35 mouse cellular contexts compared by ENCODE assay signal in the genomic region with DNA sequence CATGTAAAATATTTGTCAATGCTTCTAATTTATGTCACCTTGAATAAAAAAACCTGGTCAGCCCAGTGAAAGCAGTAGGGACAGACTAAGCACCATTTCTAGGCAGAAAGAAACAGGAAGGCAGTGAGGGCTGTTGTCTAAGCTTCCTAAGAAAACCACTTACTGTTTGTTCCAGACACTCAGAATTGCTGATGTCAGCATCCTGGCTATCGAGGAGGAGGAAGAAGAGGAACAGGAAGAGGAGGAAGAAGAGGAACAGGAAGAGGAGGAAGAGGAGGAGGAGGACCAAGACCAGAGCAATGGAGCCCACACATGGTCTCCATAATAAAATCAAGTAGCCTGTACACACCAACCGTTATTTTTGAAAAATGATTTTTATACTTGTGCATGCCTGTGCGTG. TPM values are rescaled to one million over a fixed set of nuclear protein-coding genes. Genes with fewer than 3 reads are reported as not detected.
A peak's percentile ranks its signal among the peaks of the same experiment; 100 is the strongest.
DNase-seq lines count a peak whose midpoint lies in the region; ATAC-seq and TF ChIP-seq lines count a peak whose summit lies in the region.
"Had no signal": no experiment of that assay in that cellular context is flagged by ENCODE, and none has a peak within 500 bp of the region (broad histone marks: within the 10 kb centered on the region; RNA-seq: fewer than 3 reads in every experiment).

No protein-coding gene starts in this region.

- DNase-seq in liver, adult 2 months (ENCODE audit: extremely low read depth, low read depth, low spot score): peak; percentile 30
- no peak for DNase-seq in liver, embryonic 11.5 days (ENCODE audit: low spot score)
- peak; percentile 15 for DNase-seq in MEL (ENCODE audit: low read depth, low spot score)
- no peak for DNase-seq in forebrain, postnatal 0 days
- no peak for DNase-seq in thymus, postnatal 36 days
- DNase-seq: adrenal gland, adult 2 months; adrenal gland, postnatal 14 days; cerebellum, adult 11-12 months; cerebellum, adult 8-10 months; cerebellum, postnatal 10 days; cerebellum, postnatal 36 days; embryo, embryonic 11 days; gastrocnemius, postnatal 25 days; heart, postnatal 10 days; heart, postnatal 36 days had no signal

- ATAC-seq in liver, embryonic 11.5 days (replicated peaks; ENCODE audit: low FRiP score): no peak
- peak; percentile 27; the same call in 1 of the 2 replicates for ATAC-seq in megakaryocyte, adult 5-6 weeks (ENCODE audit: poor library complexity, severe bottlenecking)
- ATAC-seq in forebrain, postnatal 0 days: no peak
- ATAC-seq in frontal cortex, adult (ENCODE audit: low TSS enrichment): no peak
- ATAC-seq: CD4-positive, CD25-positive, alpha-beta regulatory T cell, adult 4 months; forebrain, embryonic 15.5 days; hindbrain, embryonic 16.5 days; intestine, embryonic 15.5 days had no signal

- WGBS in liver, adult 2 months: 74% methylated on average over 3 of the region's 3 CpGs
- WGBS in liver, embryonic 11.5 days: 81% methylated on average over 3 of the region's 3 CpGs
- WGBS in forebrain, postnatal 0 days: 91% methylated on average over 3 of the region's 3 CpGs

- H3K4me3 ChIP-seq in liver, adult 2 months (ENCODE audit: insufficient read depth, low read depth, low read length): no peak overlapping the region
- no peak overlapping the region for H3K4me3 ChIP-seq in liver, embryonic 11.5 days (ENCODE audit: low read depth, low read length)
- no peak overlapping the region for H3K4me3 ChIP-seq in MEL (ENCODE audit: control insufficient read depth in 1 of 2, insufficient read depth in 1 of 2, low read depth in 2 of 2, low read length in 2 of 2)
- H3K4me3 ChIP-seq in forebrain, postnatal 0 days (ENCODE audit: low read depth, low read length): no peak overlapping the region
- H3K4me3 ChIP-seq: embryonic facial prominence, embryonic 10.5 days; embryonic facial prominence, embryonic 13.5 days; erythroblast, embryonic 14.5 days; forebrain, embryonic 12.5 days; forebrain, embryonic 15.5 days; heart, embryonic 12.5 days; heart, embryonic 15.5 days; hindbrain, embryonic 10.5 days; hindbrain, embryonic 13.5 days; intestine, embryonic 15.5 days had no signal

- H3K4me1 ChIP-seq in liver, adult 2 months (ENCODE audit: control insufficient read depth, insufficient read depth, low read length): no peaks in the 10 kb centered on the region
- H3K4me1 ChIP-seq in liver, embryonic 11.5 days (replicated peaks; ENCODE audit: control insufficient read depth, insufficient read depth, low read length): no peaks in the 10 kb centered on the region
- H3K4me1 ChIP-seq in MEL (ENCODE audit: control insufficient read depth in 1 of 2, insufficient read depth in 2 of 2, low read length in 2 of 2): no peaks in the 10 kb centered on the region
- H3K4me1 ChIP-seq in forebrain, postnatal 0 days (ENCODE audit: insufficient read depth): no peaks in the 10 kb centered on the region
- H3K4me1 ChIP-seq: intestine, embryonic 15.5 days had no signal

- no peaks in the 10 kb centered on the region for H3K9me3 ChIP-seq in liver, embryonic 11.5 days (ENCODE audit: control insufficient read depth, low read length)
- H3K9me3 ChIP-seq in MEL (replicated peaks; ENCODE audit: insufficient read depth, low read length): no peaks in the 10 kb centered on the region
- no peaks in the 10 kb centered on the region for H3K9me3 ChIP-seq in forebrain, postnatal 0 days (ENCODE audit: low read length)
- H3K9me3 ChIP-seq: embryonic facial prominence, embryonic 10.5 days; embryonic facial prominence, embryonic 13.5 days; forebrain, embryonic 12.5 days; forebrain, embryonic 15.5 days; G1E; heart, embryonic 12.5 days; heart, embryonic 15.5 days; hindbrain, embryonic 10.5 days; hindbrain, embryonic 13.5 days; intestine, embryonic 15.5 days had no signal

- peaks cover 52% of the 10 kb centered on the region for H3K36me3 ChIP-seq in liver, adult 2 months (ENCODE audit: control insufficient read depth, insufficient read depth, low read length)
- H3K36me3 ChIP-seq in liver, embryonic 11.5 days (ENCODE audit: control insufficient read depth, insufficient read depth, low read length): peaks cover 16% of the 10 kb centered on the region; the same call in 1 of the 2 replicates
- peaks cover 0 to 15% of the 10 kb centered on the region in 2 experiments; a peak in 2 of 4 replicates for H3K36me3 ChIP-seq in MEL (ENCODE audit: control insufficient read depth in 1 of 2, insufficient read depth in 2 of 2, low read length in 2 of 2)
- H3K36me3 ChIP-seq in forebrain, postnatal 0 days (ENCODE audit: insufficient read depth): peaks cover 11% of the 10 kb centered on the region

- TF ChIP-seq CTCF in liver, adult 2 months (IDR thresholded peaks at IDR 0.05; ENCODE audit: low read depth, low read length): no peak
- TF ChIP-seq CTCF in MEL (IDR thresholded peaks at IDR 0.05 in 2 of 3, conservative IDR thresholded peaks at IDR 0.05 in 1 of 3; ENCODE audit: control insufficient read depth in 1 of 3, insufficient read depth in 1 of 3, low read depth in 2 of 3, low read length in 3 of 3, poor library complexity in 1 of 3, severe bottlenecking in 1 of 3): no peak
- no peak for TF ChIP-seq CTCF in forebrain, postnatal 0 days (IDR thresholded peaks at IDR 0.05; ENCODE audit: low read depth)

- H3K27ac ChIP-seq in liver, adult 2 months (replicated peaks; ENCODE audit: insufficient read depth, low read depth, low read length): no peak overlapping the region
- H3K27ac ChIP-seq in liver, embryonic 11.5 days (ENCODE audit: low read depth, low read length): no peak overlapping the region
- H3K27ac ChIP-seq in MEL (ENCODE audit: control insufficient read depth, low read depth, low read length): no peak overlapping the region
- no peak overlapping the region for H3K27ac ChIP-seq in forebrain, postnatal 0 days (ENCODE audit: low read depth, low read length)
- H3K27ac ChIP-seq: embryonic facial prominence, embryonic 10.5 days; embryonic facial prominence, embryonic 13.5 days; forebrain, embryonic 12.5 days; forebrain, embryonic 15.5 days; heart, embryonic 15.5 days; hindbrain, embryonic 10.5 days; hindbrain, embryonic 13.5 days; intestine, embryonic 15.5 days had no signal

- TF ChIP-seq EP300 in MEL (IDR thresholded peaks at IDR 0.05; ENCODE audit: low read depth in 1 of 2, low read length in 2 of 2): no peak

- H3K27me3 ChIP-seq in liver, adult 2 months (ENCODE audit: control insufficient read depth, insufficient read depth, low read length): no peaks in the 10 kb centered on the region
- H3K27me3 ChIP-seq in liver, embryonic 11.5 days (replicated peaks; ENCODE audit: control insufficient read depth, insufficient read depth, low read length): no peaks in the 10 kb centered on the region
- H3K27me3 ChIP-seq in MEL (ENCODE audit: control insufficient read depth in 1 of 2, insufficient read depth in 2 of 2, low read length in 2 of 2): no peaks in the 10 kb centered on the region
- no peaks in the 10 kb centered on the region for H3K27me3 ChIP-seq in forebrain, postnatal 0 days (ENCODE audit: insufficient read depth, low read length)
- H3K27me3 ChIP-seq: embryonic facial prominence, embryonic 13.5 days; forebrain, embryonic 12.5 days; forebrain, embryonic 15.5 days; heart, embryonic 12.5 days; heart, embryonic 15.5 days; intestine, embryonic 15.5 days had no signal

- TF ChIP-seq POLR2A in liver, adult 2 months (IDR thresholded peaks at IDR 0.05; ENCODE audit: extremely low read depth, insufficient read depth, low read length): no peak
- TF ChIP-seq POLR2A in MEL (IDR thresholded peaks at IDR 0.05; ENCODE audit: control insufficient read depth in 1 of 2, insufficient read depth in 1 of 2, low read depth in 1 of 2, low read length in 2 of 2, poor library complexity in 1 of 2): no peak

- H3K79me2 ChIP-seq in liver, adult 2 months (ENCODE audit: control insufficient read depth, insufficient read depth, low read length): 0 out of 2 replicates have a peak, but pooled peaks cover 3% of the 10 kb centered on the region
- no peaks in the 10 kb centered on the region for H3K79me2 ChIP-seq in MEL (ENCODE audit: control insufficient read depth, insufficient read depth, low read length, poor library complexity)

- no peak overlapping the region for H3K9ac ChIP-seq in liver, adult 2 months (ENCODE audit: low read depth, low read length)
- no peak overlapping the region for H3K9ac ChIP-seq in liver, embryonic 11.5 days (ENCODE audit: low read depth, low read length)
- H3K9ac ChIP-seq in MEL (ENCODE audit: control insufficient read depth, low read depth, low read length, poor library complexity, severe bottlenecking): no peak overlapping the region
- H3K9ac ChIP-seq in forebrain, postnatal 0 days: no peak overlapping the region
- H3K9ac ChIP-seq: embryonic facial prominence, embryonic 13.5 days; forebrain, embryonic 12.5 days; forebrain, embryonic 15.5 days; heart, embryonic 12.5 days; heart, embryonic 15.5 days; hindbrain, embryonic 13.5 days; intestine, embryonic 15.5 days had no signal

- TF ChIP-seq RAD21 in MEL (IDR thresholded peaks at IDR 0.05; ENCODE audit: low read depth, low read length): no peak

- no peak overlapping the region for H3K4me2 ChIP-seq in liver, embryonic 11.5 days
- H3K4me2 ChIP-seq in forebrain, postnatal 0 days (ENCODE audit: low read depth): no peak overlapping the region
- H3K4me2 ChIP-seq: embryonic facial prominence, embryonic 13.5 days; forebrain, embryonic 12.5 days; forebrain, embryonic 15.5 days; heart, embryonic 12.5 days; heart, embryonic 15.5 days; hindbrain, embryonic 13.5 days; intestine, embryonic 15.5 days had no signal

RNA-seq across cellular contexts. Expression of a gene that starts 36.3 kb away (rescaled TPM):
- 109 and 133 TPM in 2 replicates for total RNA-seq in liver, adult 2 months (2014; rRNA removed)
- polyA plus RNA-seq in liver, adult 2 months (2012; rRNA removed): 100 and 118 TPM in 2 replicates
- polyA plus RNA-seq in liver, embryonic 11.5 days (2014; fragmentation: Nextera tagmentation; extraction: Ambion mirVana): 0.18 and 0.53 TPM in 2 replicates
- total RNA-seq in MEL (2012; rRNA removed): not detected in 2 replicates
- polyA plus RNA-seq in MEL (2012; ENCODE audit: insufficient read depth in 1 of 2, insufficient read length in 2 of 2, low read depth in 1 of 2, low replicate concordance in 2 of 2, missing spikeins in 1 of 2): not detected
- total RNA-seq in megakaryocyte, adult 5-6 weeks (2015): not detected in 2 replicates
- 0.16 TPM in 1 of 2 replicates, not detected in the other for total RNA-seq in megakaryocyte, adult 5-6 weeks (2017)
- total RNA-seq in forebrain, postnatal 0 days (2014; rRNA removed): 0.54 and 1.5 TPM in 2 replicates
- 0.88 and 1.2 TPM in 2 replicates for polyA plus RNA-seq in forebrain, postnatal 0 days (2015; fragmentation: Nextera tagmentation; extraction: Ambion mirVana)
- total RNA-seq: adrenal gland, adult 2 months; gastrocnemius, adult 8-10 months; gastrocnemius, postnatal 25 days; heart, adult 8-10 months; heart, postnatal 10 days; heart, postnatal 36 days had no signal
- polyA plus RNA-seq: C2C12; CD4-positive, CD25-positive, alpha-beta regulatory T cell, adult 4 months; erythroblast, embryonic 14.5 days; frontal cortex, adult 2 months; G1E; heart, embryonic 15.5 days had no signal

RNA-seq across cellular contexts. Expression of a gene that starts 43.0 kb away (rescaled TPM):
- total RNA-seq in liver, adult 2 months (2014; rRNA removed): 65.5 and 71.1 TPM in 2 replicates
- polyA plus RNA-seq in liver, adult 2 months (2012; rRNA removed): 91.6 and 115 TPM in 2 replicates
- 0.10 and 0.14 TPM in 2 replicates for polyA plus RNA-seq in liver, embryonic 11.5 days (2014; fragmentation: Nextera tagmentation; extraction: Ambion mirVana)
- total RNA-seq in MEL (2012; rRNA removed): not detected in 2 replicates
- not detected for polyA plus RNA-seq in MEL (2012; ENCODE audit: insufficient read depth in 1 of 2, insufficient read length in 2 of 2, low read depth in 1 of 2, low replicate concordance in 2 of 2, missing spikeins in 1 of 2)
- not detected in 2 replicates for total RNA-seq in megakaryocyte, adult 5-6 weeks (2015)
- total RNA-seq in megakaryocyte, adult 5-6 weeks (2017): not detected in 2 replicates
- total RNA-seq in forebrain, postnatal 0 days (2014; rRNA removed): 0.10 TPM in 1 of 2 replicates, not detected in the other
- polyA plus RNA-seq in forebrain, postnatal 0 days (2015; fragmentation: Nextera tagmentation; extraction: Ambion mirVana): 0.09 and 0.17 TPM in 2 replicates
- total RNA-seq: gastrocnemius, postnatal 25 days; heart, postnatal 10 days; heart, postnatal 36 days had no signal
- polyA plus RNA-seq: C2C12; CD4-positive, CD25-positive, alpha-beta regulatory T cell, adult 4 months; cortical plate, adult 2 months; erythroblast, embryonic 14.5 days; frontal cortex, adult 2 months; G1E; heart, embryonic 12.5 days; heart, embryonic 15.5 days had no signal

Comparison
In these comparisons a context has a peak if more than half of its experiments do, and no peak if none do; other contexts are left out.
1. DNase-seq: peak in liver, adult 2 months (single experiment) and MEL (single experiment); none in liver, embryonic 11.5 days (single experiment), forebrain, postnatal 0 days (single experiment) and thymus, postnatal 36 days (0 of 2).
2. RNA of a gene that starts 36.3 kb away (total RNA-seq): 109 to 133 TPM in liver, adult 2 months; 0.54 to 1.5 TPM in forebrain, postnatal 0 days, not detected in MEL and 0.16 TPM in megakaryocyte, adult 5-6 weeks; every median in the first group is over 10 times any median in the second.
3. RNA of a gene that starts 43.0 kb away (total RNA-seq): 65.5 to 71.1 TPM in liver, adult 2 months; 0.10 TPM in forebrain, postnatal 0 days, not detected in MEL and not detected in megakaryocyte, adult 5-6 weeks; every median in the first group is over 10 times any median in the second.